Mouse (Mus musculus) spleen, postnatal 36 days (tissue): Measurements from ENCODE around the gene Wdr19.
"Not testable (repeated sequence)": the region's sequence is repeated elsewhere in the genome, so short reads cannot be mapped to it uniquely, and the experiment has no call there.

Source experiments
- DNase-seq, 2 experiments: peaks; one replicate each; pipeline ENCODE4 v3.0.0; 2022; ENCODE audit warnings: low spot score in 2 of 2, mixed read lengths in 1 of 2

Gene Wdr19

GRCm38 (mm10) chr5:65298167-65298950, 98.9 kb downstream of the Wdr19 start:
- DNase-seq: no peak

GRCm38 (mm10) chr5:65299623-65300022, 100.1 kb downstream of the Wdr19 start:
- not testable (repeated sequence) for DNase-seq

GRCm38 (mm10) chr5:65300121-65300520, 100.6 kb downstream of the Wdr19 start:
- DNase-seq: no peak

GRCm38 (mm10) chr5:65305516-65305915, 106.0 kb downstream of the Wdr19 start:
- no peak for DNase-seq

- DNase-seq: no peak
Observed at GRCm38 (mm10) chr5:65308208-65308607, 108.7 kb downstream of the Wdr19 start.

GRCm38 (mm10) chr5:65308866-65309265, 109.4 kb downstream of the Wdr19 start:
- DNase-seq: peak in 1 of 2 experiments; percentile 25
